Mouse (Mus musculus): ENCODE results near the gene Elob. TPM values are rescaled to one million over a fixed set of nuclear protein-coding genes. Genes with fewer than 3 reads are reported as not detected.

Gene Elob
- polyA plus RNA-seq, 1 experiment from 2014 or later: 875 TPM

DNA sequence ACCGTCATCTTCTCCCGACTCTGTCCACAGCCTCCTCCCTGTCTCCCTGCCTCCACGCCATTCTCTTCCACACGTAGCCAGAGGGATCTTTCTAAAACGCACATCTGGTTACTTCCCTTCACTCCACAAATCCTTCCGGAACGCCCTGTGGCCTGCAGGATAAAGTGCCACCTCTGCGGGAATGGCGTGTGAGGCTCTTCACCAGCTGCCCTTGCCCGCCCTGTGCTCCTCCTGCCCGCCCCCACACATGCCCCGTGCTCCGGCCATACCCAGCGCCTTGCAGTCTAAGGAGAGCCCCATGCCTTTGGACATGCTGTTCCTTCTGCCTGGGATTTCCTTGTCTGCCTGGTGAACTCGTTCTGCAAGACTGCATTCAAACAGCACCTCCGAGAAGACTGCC lies 5.9 kb downstream of the Elob start:
- Histone ChIP-seq H3K27me3 (replicated peaks) (no peaks in the 10 kb centered on the region), H3K9me3 (no peaks in the 10 kb centered on the region), H3K27ac (replicated peaks) (no peak overlapping the region), H3K9ac (no peak overlapping the region), H3K36me3 (peaks cover 95% of the 10 kb centered on the region), H3K4me1 (peaks cover 20% of the 10 kb centered on the region), H3K4me3 (no peak overlapping the region), H3K4me2 (no peak overlapping the region)
- 80% methylated on average over 16 of the region's 16 CpGs for WGBS
- ATAC-seq (ENCODE audit: extremely low read depth, insufficient number of reproducible peaks, low FRiP score, low TSS enrichment): no peak

DNA sequence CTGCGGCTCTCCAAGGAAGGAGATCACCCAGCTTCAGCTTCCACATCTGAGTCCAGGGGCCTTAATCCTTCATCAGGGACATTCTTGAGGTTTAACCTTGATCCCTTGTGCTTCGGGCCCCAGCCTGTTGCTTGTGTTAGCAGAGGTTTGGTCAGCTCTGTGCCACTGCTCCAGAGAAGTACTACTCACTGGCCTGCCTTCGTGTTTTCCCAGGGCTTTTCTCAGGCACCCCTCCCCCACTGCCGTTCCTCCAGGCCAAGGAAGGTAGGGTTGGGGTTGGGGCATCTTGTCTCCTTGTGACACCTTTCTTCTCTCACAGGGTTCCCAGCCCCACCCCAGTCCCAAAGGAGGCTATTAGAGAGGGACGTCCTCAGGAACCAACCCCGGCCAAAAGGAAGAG lies 6.8 kb downstream of the Elob start:
- no peak overlapping the region for H3K27ac ChIP-seq (replicated peaks)
- no peak overlapping the region for H3K4me2 ChIP-seq
- H3K9me3 ChIP-seq: no peaks in the 10 kb centered on the region
- H3K9ac ChIP-seq: no peak overlapping the region
- H3K4me3 ChIP-seq: no peak overlapping the region
- H3K36me3 ChIP-seq: peaks cover 100% of the 10 kb centered on the region
- no peaks in the 10 kb centered on the region for H3K27me3 ChIP-seq (replicated peaks)
- ATAC-seq (ENCODE audit: extremely low read depth, insufficient number of reproducible peaks, low FRiP score, low TSS enrichment): no peak
- WGBS: 72% methylated on average over 6 of the region's 6 CpGs
- H3K4me1 ChIP-seq: peaks cover 11% of the 10 kb centered on the region

DNA sequence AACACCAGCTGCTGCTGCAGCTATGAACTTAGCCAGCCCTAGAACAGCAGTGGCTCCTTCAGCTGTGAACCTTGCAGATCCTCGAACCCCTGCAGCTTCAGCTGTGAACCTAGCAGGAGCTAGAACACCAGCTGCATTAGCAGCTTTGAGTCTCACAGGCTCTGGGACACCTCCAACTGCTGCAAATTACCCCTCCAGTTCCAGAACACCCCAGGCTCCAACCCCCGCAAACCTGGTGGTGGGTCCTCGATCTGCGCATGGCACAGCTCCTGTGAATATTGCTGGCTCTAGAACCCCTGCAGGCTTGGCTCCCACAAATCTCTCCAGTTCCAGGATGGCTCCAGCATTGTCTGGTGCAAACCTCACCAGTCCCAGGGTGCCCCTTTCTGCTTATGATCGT lies 8.2 kb downstream of the Elob start:
- Histone ChIP-seq H3K4me3 (no peak overlapping the region), H3K27me3 (replicated peaks) (no peaks in the 10 kb centered on the region), H3K4me1 (peaks cover 6% of the 10 kb centered on the region; the same call in 1 of the 2 replicates), H3K9me3 (no peaks in the 10 kb centered on the region), H3K36me3 (peaks cover 100% of the 10 kb centered on the region), H3K9ac (no peak overlapping the region), H3K27ac (replicated peaks) (no peak overlapping the region), H3K4me2 (no peak overlapping the region)
- no peak for ATAC-seq (ENCODE audit: extremely low read depth, insufficient number of reproducible peaks, low FRiP score, low TSS enrichment)
- WGBS: 91% methylated on average over 5 of the region's 5 CpGs

DNA sequence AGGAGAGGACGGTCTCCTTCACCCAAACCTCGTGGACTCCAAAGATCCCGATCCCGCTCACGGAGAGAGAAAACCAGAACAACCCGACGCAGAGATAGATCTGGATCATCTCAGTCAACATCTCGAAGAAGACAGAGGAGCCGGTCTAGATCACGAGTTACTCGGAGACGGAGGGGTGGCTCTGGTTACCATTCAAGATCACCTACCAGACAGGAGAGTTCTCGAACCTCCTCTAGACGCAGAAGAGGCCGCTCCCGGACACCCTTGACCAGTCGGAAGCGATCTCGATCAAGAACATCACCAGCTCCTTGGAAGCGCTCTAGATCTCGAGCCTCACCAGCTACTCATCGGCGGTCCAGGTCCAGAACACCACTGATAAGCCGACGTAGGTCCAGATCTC lies 9.7 kb downstream of the Elob start:
- Histone ChIP-seq H3K4me3 (no peak overlapping the region), H3K27ac (replicated peaks) (no peak overlapping the region), H3K9me3 (no peaks in the 10 kb centered on the region), H3K4me1 (peaks cover 6% of the 10 kb centered on the region; the same call in 1 of the 2 replicates), H3K4me2 (no peak overlapping the region), H3K27me3 (replicated peaks) (no peaks in the 10 kb centered on the region), H3K36me3 (peaks cover 100% of the 10 kb centered on the region), H3K9ac (no peak overlapping the region)
- ATAC-seq (ENCODE audit: extremely low read depth, insufficient number of reproducible peaks, low FRiP score, low TSS enrichment): no peak
- WGBS: 96% methylated on average over 25 of the region's 25 CpGs

DNA sequence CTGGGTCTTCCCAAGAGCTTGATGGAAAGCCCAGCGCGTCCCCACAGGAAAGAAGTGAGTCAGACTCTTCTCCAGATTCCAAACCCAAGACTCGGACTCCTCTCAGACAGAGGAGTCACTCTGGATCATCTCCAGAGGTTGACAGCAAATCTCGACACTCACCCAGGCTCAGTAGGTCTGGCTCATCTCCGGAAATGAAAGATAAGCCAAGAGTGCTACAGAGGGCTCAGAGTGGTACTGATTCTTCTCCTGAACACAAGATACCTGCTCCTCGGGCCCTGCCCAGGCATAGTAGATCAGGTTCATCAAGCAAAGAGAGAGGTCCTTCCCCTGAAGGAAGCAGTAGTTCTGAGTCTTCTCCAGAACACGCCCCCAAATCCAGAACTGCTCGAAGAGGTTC lies 10.4 kb downstream of the Elob start:
- peaks cover 6% of the 10 kb centered on the region; the same call in 1 of the 2 replicates for H3K4me1 ChIP-seq
- H3K4me2 ChIP-seq: no peak overlapping the region
- ATAC-seq (ENCODE audit: extremely low read depth, insufficient number of reproducible peaks, low FRiP score, low TSS enrichment): no peak
- no peaks in the 10 kb centered on the region for H3K27me3 ChIP-seq (replicated peaks)
- no peaks in the 10 kb centered on the region for H3K9me3 ChIP-seq
- H3K36me3 ChIP-seq: peaks cover 100% of the 10 kb centered on the region
- WGBS: 90% methylated on average over 8 of the region's 8 CpGs
- no peak overlapping the region for H3K9ac ChIP-seq
- H3K27ac ChIP-seq (replicated peaks): no peak overlapping the region
- H3K4me3 ChIP-seq: no peak overlapping the region

DNA sequence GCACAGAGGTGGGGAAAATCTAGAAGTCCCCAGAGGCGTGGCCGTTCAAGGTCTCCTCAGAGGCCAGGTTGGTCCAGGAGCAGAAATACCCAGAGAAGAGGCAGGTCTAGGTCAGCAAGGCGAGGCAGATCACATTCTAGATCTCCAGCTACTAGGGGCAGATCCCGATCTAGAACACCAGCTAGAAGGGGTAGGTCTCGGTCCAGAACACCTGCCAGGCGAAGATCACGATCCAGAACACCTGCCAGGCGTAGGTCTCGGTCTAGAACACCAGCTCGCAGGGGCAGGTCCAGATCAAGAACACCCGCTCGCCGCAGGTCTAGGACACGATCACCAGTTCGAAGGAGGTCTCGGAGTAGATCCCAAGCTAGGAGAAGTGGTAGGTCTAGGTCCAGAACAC lies 13.3 kb downstream of the Elob start:
- Histone ChIP-seq H3K4me3 (no peak overlapping the region), H3K36me3 (peaks cover 98% of the 10 kb centered on the region), H3K4me2 (no peak overlapping the region), H3K27ac (replicated peaks) (no peak overlapping the region), H3K9me3 (no peaks in the 10 kb centered on the region), H3K9ac (no peak overlapping the region), H3K4me1 (no peaks in the 10 kb centered on the region), H3K27me3 (replicated peaks) (no peaks in the 10 kb centered on the region)
- 97% methylated on average over 16 of the region's 16 CpGs for WGBS
- ATAC-seq (ENCODE audit: extremely low read depth, insufficient number of reproducible peaks, low FRiP score, low TSS enrichment): no peak

DNA sequence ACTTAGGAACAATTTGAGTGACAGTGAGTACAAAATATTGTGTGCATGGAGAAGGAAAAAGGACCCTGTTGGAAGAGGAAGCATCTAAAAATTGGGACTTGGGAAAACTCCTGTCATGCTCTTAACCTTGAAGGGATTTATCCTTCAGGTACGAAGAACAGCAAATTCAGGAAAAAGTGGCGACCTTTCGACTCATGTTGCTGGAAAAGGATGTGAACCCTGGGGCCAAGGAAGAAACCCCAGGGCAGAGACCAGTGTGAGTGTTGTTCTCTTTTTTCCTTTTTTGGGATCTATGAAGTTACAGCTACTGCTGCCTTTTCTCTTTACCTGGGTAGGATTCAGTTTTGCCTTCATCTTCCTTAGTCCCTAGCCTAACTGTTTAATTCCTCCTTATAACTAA lies 21.0 kb downstream of the Elob start:
- ATAC-seq (ENCODE audit: extremely low read depth, insufficient number of reproducible peaks, low FRiP score, low TSS enrichment): no peak
- Histone ChIP-seq H3K4me2 (no peak overlapping the region), H3K27me3 (replicated peaks) (no peaks in the 10 kb centered on the region), H3K9me3 (no peaks in the 10 kb centered on the region), H3K27ac (replicated peaks) (no peak overlapping the region), H3K4me3 (no peak overlapping the region), H3K9ac (no peak overlapping the region), H3K36me3 (peaks cover 62% of the 10 kb centered on the region), H3K4me1 (peaks cover 30% of the 10 kb centered on the region)
- 88% methylated on average over 3 of the region's 3 CpGs for WGBS

DNA sequence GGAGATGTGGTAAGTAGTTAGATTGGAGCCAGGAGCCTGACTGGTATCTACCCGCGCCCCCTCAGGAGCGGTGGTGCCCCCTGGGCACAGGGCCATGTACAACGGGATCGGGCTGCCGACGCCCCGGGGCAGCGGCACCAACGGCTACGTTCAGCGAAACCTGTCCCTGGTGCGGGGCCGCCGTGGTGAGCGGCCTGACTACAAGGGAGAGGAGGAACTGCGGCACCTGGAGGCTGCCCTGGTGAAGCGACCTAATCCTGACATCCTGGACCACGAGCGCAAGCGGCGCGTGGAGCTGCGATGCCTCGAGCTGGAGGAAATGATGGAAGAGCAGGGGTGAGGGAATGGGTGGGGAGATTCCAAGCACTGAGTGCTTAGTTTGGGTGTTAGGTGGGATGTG lies 22.1 kb downstream of the Elob start:
- Histone ChIP-seq H3K36me3 (peaks cover 52% of the 10 kb centered on the region), H3K9me3 (no peaks in the 10 kb centered on the region), H3K4me3 (peak overlapping the region; percentile 86; the same call in 1 of the 2 replicates), H3K4me1 (peaks cover 35% of the 10 kb centered on the region), H3K4me2 (peak overlapping the region; percentile 92), H3K9ac (peak overlapping the region; percentile 99), H3K27me3 (replicated peaks) (no peaks in the 10 kb centered on the region), H3K27ac (replicated peaks) (peak overlapping the region; percentile 30; the same call in 1 of the 2 replicates)
- 73% methylated on average over 25 of the region's 25 CpGs for WGBS
- no peak for ATAC-seq (ENCODE audit: extremely low read depth, insufficient number of reproducible peaks, low FRiP score, low TSS enrichment)

DNA sequence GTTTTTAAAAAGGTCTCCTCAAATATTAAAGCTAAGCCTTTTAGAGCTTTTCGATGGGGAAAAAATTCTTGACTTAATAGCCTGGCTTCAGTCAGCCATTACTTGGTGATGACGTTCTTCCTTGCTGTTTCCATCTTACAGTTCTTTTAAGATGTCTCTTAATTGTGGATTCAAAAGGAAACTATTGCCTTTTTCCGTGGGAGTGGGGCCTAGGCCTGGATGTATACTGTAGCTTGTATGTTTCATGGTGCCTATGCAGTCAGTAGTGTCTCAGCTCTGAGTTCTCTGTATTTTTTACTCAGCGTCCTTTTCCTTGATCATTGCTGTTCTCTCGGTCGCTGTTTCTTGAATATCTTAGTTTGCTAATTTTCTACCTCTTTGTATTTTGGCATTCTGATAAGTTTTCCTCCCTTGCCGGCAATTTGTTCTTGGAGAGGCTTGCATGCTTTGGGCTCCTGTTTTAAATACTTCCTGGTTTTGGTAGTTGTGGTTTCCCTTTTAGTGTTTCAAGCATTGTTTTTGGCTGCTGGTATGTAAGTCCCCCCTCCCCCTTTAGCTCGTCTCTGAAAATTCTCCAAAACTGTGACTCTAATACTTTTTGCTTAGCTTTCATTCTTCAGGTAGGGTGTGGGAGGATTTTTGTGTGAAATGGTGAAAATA lies 24.4 kb downstream of the Elob start:
- peak overlapping the region; percentile 92 for H3K4me2 ChIP-seq
- no peak for ATAC-seq (ENCODE audit: extremely low read depth, insufficient number of reproducible peaks, low FRiP score, low TSS enrichment)
- no peaks in the 10 kb centered on the region for H3K9me3 ChIP-seq
- peaks cover 35% of the 10 kb centered on the region for H3K4me1 ChIP-seq
- under 1% methylated on average over 8 of the region's 8 CpGs for WGBS
- peak overlapping the region; percentile 97 for H3K27ac ChIP-seq (replicated peaks)
- H3K36me3 ChIP-seq: peaks cover 32% of the 10 kb centered on the region
- no peaks in the 10 kb centered on the region for H3K27me3 ChIP-seq (replicated peaks)
- H3K9ac ChIP-seq: peak overlapping the region; percentile 99
- H3K4me3 ChIP-seq: peak overlapping the region; percentile 86

DNA sequence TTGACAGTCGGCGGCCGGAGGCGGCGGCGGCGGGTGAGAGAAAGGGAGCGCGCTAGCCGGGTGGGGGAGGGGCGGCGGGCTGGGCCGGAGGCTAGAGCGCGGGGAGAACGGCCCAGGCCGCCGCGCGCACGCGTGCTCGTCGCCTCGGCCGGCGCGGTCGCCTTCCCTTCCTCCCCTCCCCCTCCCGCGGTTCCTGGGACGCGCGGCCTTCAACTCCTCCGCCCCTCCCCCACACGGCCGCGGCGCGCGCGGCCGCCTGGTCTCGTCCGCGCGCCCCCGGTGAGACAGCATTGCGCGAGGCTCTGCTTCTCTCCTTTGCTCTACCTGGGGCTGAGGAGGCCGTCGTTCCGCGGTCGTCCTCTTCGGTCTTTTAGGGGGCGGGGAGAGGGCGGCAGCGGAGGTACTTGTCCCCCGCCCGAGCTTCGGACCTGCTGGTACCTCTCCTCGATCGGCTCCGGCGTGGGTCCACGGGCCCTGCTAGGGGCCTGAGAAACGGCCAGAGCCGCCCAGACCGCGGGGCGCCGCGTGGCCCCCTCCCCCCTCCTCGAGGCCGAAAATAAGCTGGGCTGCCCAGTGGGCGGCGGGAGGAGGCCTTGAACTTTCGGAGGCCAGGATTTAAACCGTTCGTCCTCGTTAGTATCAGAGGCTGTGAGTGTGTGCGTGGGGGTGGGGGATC lies 25.4 kb downstream of the Elob start:
- Histone ChIP-seq H3K9me3 (no peaks in the 10 kb centered on the region), H3K36me3 (peaks cover 21% of the 10 kb centered on the region), H3K27ac (replicated peaks) (peak overlapping the region; percentile 97), H3K4me3 (peak overlapping the region; percentile 86), H3K4me1 (peaks cover 35% of the 10 kb centered on the region), H3K27me3 (replicated peaks) (no peaks in the 10 kb centered on the region), H3K4me2 (peak overlapping the region; percentile 92), H3K9ac (peak overlapping the region; percentile 99)
- peak; percentile 72 for ATAC-seq (ENCODE audit: extremely low read depth, insufficient number of reproducible peaks, low FRiP score, low TSS enrichment)
- 1% methylated on average over 58 of the region's 83 CpGs for WGBS

DNA sequence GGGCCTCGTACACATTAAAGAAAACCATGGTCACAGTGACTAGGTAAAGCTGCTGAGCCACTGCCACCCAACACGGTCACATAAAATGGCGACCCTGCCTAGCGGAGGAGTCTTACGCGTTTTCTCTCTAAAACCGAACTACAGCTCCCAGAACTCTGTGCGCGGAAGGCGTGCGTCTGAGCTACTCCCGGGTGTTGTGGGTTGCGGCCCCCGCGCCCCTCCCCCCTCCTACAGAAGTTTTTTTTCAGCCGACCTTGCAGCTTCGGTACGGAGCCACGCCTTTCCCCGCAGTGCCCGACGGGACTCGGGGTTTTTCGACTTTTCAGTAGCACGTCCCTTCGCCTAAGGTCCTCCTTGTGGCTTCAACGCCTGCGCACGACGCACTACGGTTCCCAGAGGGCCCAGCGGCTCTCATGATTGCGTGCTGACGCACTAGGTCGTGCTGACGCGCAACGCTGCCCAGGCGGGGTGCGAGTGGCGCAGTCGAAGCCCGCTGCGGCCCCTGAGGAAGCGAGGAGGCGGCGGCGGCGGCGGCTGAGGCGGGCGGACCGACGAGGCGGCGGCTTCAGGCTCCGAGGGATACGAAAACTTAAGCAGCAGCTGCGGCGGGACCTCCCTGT lies 26.1 kb downstream of the Elob start:
- Histone ChIP-seq H3K9ac (peak overlapping the region; percentile 99), H3K27ac (replicated peaks) (peak overlapping the region; percentile 97), H3K4me1 (peaks cover 35% of the 10 kb centered on the region), H3K4me2 (peak overlapping the region; percentile 92), H3K27me3 (replicated peaks) (no peaks in the 10 kb centered on the region), H3K36me3 (peaks cover 15% of the 10 kb centered on the region), H3K4me3 (peak overlapping the region; percentile 86), H3K9me3 (no peaks in the 10 kb centered on the region)
- peak; percentile 92 for ATAC-seq (ENCODE audit: extremely low read depth, insufficient number of reproducible peaks, low FRiP score, low TSS enrichment)
- WGBS: under 1% methylated on average over 60 of the region's 60 CpGs
